Mouse (Mus musculus): ENCODE measurements around the gene Usp51. TPM values are rescaled to one million over a fixed set of nuclear protein-coding genes. Genes with fewer than 3 reads are reported as not detected.
"Not testable (repeated sequence)": the region's sequence is repeated elsewhere in the genome, so short reads cannot be mapped to it uniquely, and the experiment has no call there.

Gene Usp51
- polyA plus RNA-seq, 1 experiment from 2014 or later = 3.3 TPM

GRCm38 (mm10) chrX:153031547-153031946 lies 25.3 kb downstream of the Usp51 start:
- H3K4me1 ChIP-seq; H3K4me3 ChIP-seq (replicated peaks); H3K9me3 ChIP-seq; H3K4me2 ChIP-seq; H3K27ac ChIP-seq; H3K36me3 ChIP-seq (replicated peaks); H3K27me3 ChIP-seq; H3K9ac ChIP-seq; ATAC-seq (ENCODE audit: low FRiP score): not testable (repeated sequence)

- ATAC-seq (ENCODE audit: low FRiP score) = peak; percentile 90
- H3K27me3 ChIP-seq = peaks cover 11% of the 10 kb centered on the region
- WGBS = 17% methylated on average over 49 of the region's 49 CpGs
- peak within 1 kb of the TSS; percentile 72 for H3K9ac ChIP-seq
- H3K4me2 ChIP-seq = peak within 1 kb of the TSS; percentile 55
- H3K27ac ChIP-seq = peak within 1 kb of the TSS; percentile 96
- no peaks in the 10 kb centered on the region for H3K36me3 ChIP-seq (replicated peaks)
- 0 out of 2 replicates have a peak, but pooled peaks cover 8% of the 10 kb centered on the region for H3K4me1 ChIP-seq
- H3K9me3 ChIP-seq = no peaks in the 10 kb centered on the region
- H3K4me3 ChIP-seq (replicated peaks) = peak within 1 kb of the TSS; percentile 55
These were observed 31.1 kb downstream of the Usp51 start, which contains the start of gene Mageh1 for GRCm38 (mm10) chrX:153037087-153037971. Gene Mageh1 (minus strand): TSS chrX:153037575.

- H3K9me3 ChIP-seq; H3K36me3 ChIP-seq (replicated peaks); H3K9ac ChIP-seq; H3K4me1 ChIP-seq: not testable (repeated sequence)
- H3K4me2 ChIP-seq = peak overlapping the region; percentile 55
- peak overlapping the region; percentile 96 for H3K27ac ChIP-seq
- 13% methylated on average over 7 of the region's 22 CpGs for WGBS
- peak; percentile 94 for ATAC-seq (ENCODE audit: low FRiP score)
- peak overlapping the region; percentile 55 for H3K4me3 ChIP-seq (replicated peaks)
- peaks cover 13% of the 10 kb centered on the region for H3K27me3 ChIP-seq
These were observed 31.9 kb downstream of the Usp51 start for GRCm38 (mm10) chrX:153037972-153038744.

Other genes with a start within 250 kb of the Usp51 start
- 17.8 and 19.3 TPM in 2 replicates for gene Shroom2, start 237.0 kb upstream of the Usp51 start, polyA plus RNA-seq (2016; fragmentation: Nextera tagmentation; extraction: Ambion mirVana)
- gene Gpr143, start 224.5 kb upstream of the Usp51 start, polyA plus RNA-seq (2016; fragmentation: Nextera tagmentation; extraction: Ambion mirVana) = 0.15 TPM in 1 of 2 replicates, not detected in the other
- 86.0 and 92.4 TPM in 2 replicates for gene Mageh1, start 31.1 kb downstream of the Usp51 start, polyA plus RNA-seq (2016; fragmentation: Nextera tagmentation; extraction: Ambion mirVana)
- gene Foxr2, start 112.3 kb downstream of the Usp51 start, polyA plus RNA-seq (2016; fragmentation: Nextera tagmentation; extraction: Ambion mirVana) = 0.47 and 0.49 TPM in 2 replicates
- 6.3 and 9.0 TPM in 2 replicates for gene Rragb, start 133.5 kb downstream of the Usp51 start, polyA plus RNA-seq (2016; fragmentation: Nextera tagmentation; extraction: Ambion mirVana)
- 3.0 and 5.7 TPM in 2 replicates for gene Klf8, start 231.0 kb downstream of the Usp51 start, polyA plus RNA-seq (2016; fragmentation: Nextera tagmentation; extraction: Ambion mirVana)